Mouse (Mus musculus): ENCODE data around the gene Bcorl1.

Gene Bcorl1

GRCm38 (mm10) chrX:48444677-48445076, 103.5 kb downstream of the Bcorl1 start:
- no peak for DNase-seq (ENCODE audit: low spot score)

DNA sequence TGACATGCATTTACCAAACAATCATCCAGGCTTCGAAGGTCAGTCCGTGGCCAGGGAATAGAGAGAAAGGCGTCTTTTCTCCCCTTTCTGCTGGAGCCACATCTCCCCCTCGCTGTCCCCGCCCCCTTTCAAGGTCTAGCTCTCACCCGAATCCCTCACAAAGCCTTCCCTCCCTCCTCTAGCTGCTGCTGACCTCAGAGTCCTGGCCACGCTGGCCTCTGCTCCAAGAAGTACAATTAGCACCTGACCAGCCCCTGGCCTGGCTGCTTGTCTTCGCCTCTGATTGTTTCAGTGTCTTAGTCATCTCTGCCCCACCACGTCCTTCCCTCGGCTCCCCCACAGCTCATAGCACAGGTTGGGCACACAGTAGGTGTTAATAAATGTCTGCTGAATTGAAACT, 108.5 kb downstream of the Bcorl1 start:
- no peak for DNase-seq (ENCODE audit: low spot score)

GRCm38 (mm10) chrX:48452231-48452890, 111.2 kb downstream of the Bcorl1 start:
- DNase-seq (ENCODE audit: low spot score): no peak

DNA sequence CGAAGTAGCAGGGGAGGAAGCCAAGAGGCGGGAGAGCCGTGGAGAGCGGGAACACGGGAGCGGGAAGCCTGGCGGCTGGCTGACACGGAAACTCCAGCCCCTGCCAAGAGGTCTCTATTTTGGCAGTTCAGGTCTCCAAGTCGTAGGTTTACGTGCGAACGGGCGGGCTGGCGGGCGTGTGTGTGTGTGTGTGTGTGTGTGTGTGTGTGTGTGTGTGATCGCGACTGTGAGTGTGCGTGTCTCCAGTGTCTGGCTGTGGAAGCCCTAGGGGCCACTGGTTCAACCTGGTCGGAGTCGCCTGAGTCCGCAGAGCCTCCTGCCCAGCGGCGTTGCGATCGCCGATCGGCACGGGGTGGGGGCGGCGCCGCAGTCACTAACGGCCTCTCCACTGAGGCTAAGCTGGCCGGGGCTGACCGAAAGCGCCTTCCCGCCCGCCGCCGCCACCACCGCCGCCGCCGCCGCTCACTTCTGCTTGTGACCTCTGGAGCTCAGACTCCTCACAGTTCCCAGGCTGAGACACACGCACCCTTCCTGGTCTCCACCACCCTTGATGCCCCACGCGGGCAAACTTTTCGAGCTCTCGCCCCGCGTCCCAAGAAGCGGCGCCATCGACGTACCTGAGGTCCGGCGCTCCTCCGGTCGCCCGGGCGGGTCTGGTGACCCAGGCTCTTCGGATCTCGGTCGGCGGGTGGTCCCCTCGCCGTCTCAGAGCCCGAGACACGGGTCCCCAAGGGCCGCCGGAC, 111.9 kb downstream of the Bcorl1 start:
- DNase-seq (ENCODE audit: low spot score): no peak

- peak; percentile 39 for DNase-seq (ENCODE audit: low spot score)
Measured at GRCm38 (mm10) chrX:48453736-48454494, 112.8 kb downstream of the Bcorl1 start.

GRCm38 (mm10) chrX:48454495-48454878, 113.3 kb downstream of the Bcorl1 start:
- DNase-seq (ENCODE audit: low spot score): no peak

GRCm38 (mm10) chrX:48455018-48455417, 113.9 kb downstream of the Bcorl1 start:
- no peak for DNase-seq (ENCODE audit: low spot score)

DNA sequence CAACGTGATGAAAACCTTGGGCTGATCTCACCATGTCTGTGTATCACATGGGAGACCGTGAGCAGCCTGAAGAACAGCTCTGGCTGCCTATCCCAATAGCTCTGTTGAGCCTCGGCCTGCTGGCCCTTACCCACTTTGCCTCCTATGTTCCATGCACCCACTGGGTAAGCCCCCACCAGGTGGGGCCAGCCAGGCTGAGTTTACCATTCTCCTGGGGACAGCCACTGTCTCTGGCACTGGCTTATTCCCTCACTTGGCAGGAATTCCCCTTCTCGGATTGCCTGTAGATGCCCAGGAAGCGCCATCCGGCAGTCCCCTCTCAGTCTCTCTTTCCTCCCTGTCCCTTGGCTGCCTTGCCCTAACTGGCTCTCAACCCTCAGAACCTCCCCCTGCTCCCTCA, 115.8 kb downstream of the Bcorl1 start:
- DNase-seq (ENCODE audit: low spot score): no peak
